Comparison of ENCODE assay signal across 26 mouse cellular contexts in genomic region chr8:97433584-97433983, GRCm38 (mm10).
"Had no signal": no experiment of that assay in that cellular context is flagged by ENCODE, and none has a peak within 500 bp of the region (broad histone marks: within the 10 kb centered on the region; RNA-seq: fewer than 3 reads in every experiment).

No protein-coding gene starts in this region.

- H3K4me1 ChIP-seq: heart, embryonic 13.5 days; heart, embryonic 15.5 days; hindbrain, embryonic 13.5 days; hindbrain, embryonic 15.5 days; kidney, embryonic 15.5 days; limb, embryonic 13.5 days; limb, embryonic 15.5 days; liver, embryonic 12.5 days had no signal

- H3K27me3 ChIP-seq: heart, embryonic 13.5 days; heart, embryonic 15.5 days; hindbrain, embryonic 13.5 days; hindbrain, embryonic 15.5 days; kidney, embryonic 15.5 days; limb, embryonic 13.5 days; limb, embryonic 15.5 days; liver, embryonic 12.5 days had no signal

- H3K36me3 ChIP-seq: heart, embryonic 13.5 days; heart, embryonic 15.5 days; hindbrain, embryonic 13.5 days; hindbrain, embryonic 15.5 days; kidney, embryonic 15.5 days; limb, embryonic 13.5 days; limb, embryonic 15.5 days; liver, embryonic 12.5 days had no signal

- H3K9ac ChIP-seq: heart, embryonic 13.5 days; heart, embryonic 15.5 days; hindbrain, embryonic 13.5 days; hindbrain, embryonic 15.5 days; kidney, embryonic 15.5 days; limb, embryonic 13.5 days; limb, embryonic 15.5 days; liver, embryonic 12.5 days; liver, embryonic 14.5 days had no signal

- H3K4me2 ChIP-seq: heart, embryonic 11.5 days; heart, embryonic 13.5 days; heart, embryonic 15.5 days; hindbrain, embryonic 13.5 days; hindbrain, embryonic 15.5 days; kidney, embryonic 15.5 days; limb, embryonic 13.5 days; limb, embryonic 15.5 days; liver, embryonic 12.5 days had no signal

- H3K9me3 ChIP-seq: heart, embryonic 13.5 days; heart, embryonic 15.5 days; hindbrain, embryonic 13.5 days; hindbrain, embryonic 15.5 days; kidney, embryonic 15.5 days; limb, embryonic 13.5 days; limb, embryonic 15.5 days; liver, embryonic 12.5 days had no signal

- H3K27ac ChIP-seq: gastrocnemius, adult 2 months; heart, adult 2 months; heart, embryonic 13.5 days; heart, embryonic 15.5 days; hindbrain, embryonic 13.5 days; hindbrain, embryonic 15.5 days; hindbrain, postnatal 0 days; kidney, embryonic 15.5 days; kidney, postnatal 0 days; limb, embryonic 13.5 days; limb, embryonic 15.5 days; liver, embryonic 12.5 days; liver, embryonic 14.5 days had no signal

- H3K4me3 ChIP-seq: gastrocnemius, adult 2 months; heart, adult 2 months; heart, embryonic 13.5 days; heart, embryonic 15.5 days; hindbrain, embryonic 13.5 days; hindbrain, embryonic 15.5 days; kidney, embryonic 15.5 days; limb, embryonic 13.5 days; limb, embryonic 15.5 days; liver, embryonic 12.5 days had no signal

- DNase-seq: gastrocnemius, adult 2 months; gastrocnemius, postnatal 10 days; gastrocnemius, postnatal 36 days; heart, adult 11 months; heart, adult 2 months; heart, postnatal 14 days; heart, postnatal 36 days; kidney, adult 18-20 months; kidney, postnatal 14 days; kidney, postnatal 36 days; layer of hippocampus, adult 9-11 months; layer of hippocampus, postnatal 36 days; left cerebral cortex, postnatal 4 days had no signal

- ATAC-seq: forebrain, embryonic 16.5 days; hindbrain, postnatal 0 days; liver, embryonic 12.5 days had no signal
